Mouse (Mus musculus): ENCODE data around the gene Wrap53. TPM values are rescaled to one million over a fixed set of nuclear protein-coding genes. Genes with fewer than 3 reads are reported as not detected.
A peak's percentile ranks its signal among the peaks of the same experiment; 100 is the strongest.

Gene Wrap53
- polyA plus RNA-seq, 1 experiment = 8.2 TPM

DNA sequence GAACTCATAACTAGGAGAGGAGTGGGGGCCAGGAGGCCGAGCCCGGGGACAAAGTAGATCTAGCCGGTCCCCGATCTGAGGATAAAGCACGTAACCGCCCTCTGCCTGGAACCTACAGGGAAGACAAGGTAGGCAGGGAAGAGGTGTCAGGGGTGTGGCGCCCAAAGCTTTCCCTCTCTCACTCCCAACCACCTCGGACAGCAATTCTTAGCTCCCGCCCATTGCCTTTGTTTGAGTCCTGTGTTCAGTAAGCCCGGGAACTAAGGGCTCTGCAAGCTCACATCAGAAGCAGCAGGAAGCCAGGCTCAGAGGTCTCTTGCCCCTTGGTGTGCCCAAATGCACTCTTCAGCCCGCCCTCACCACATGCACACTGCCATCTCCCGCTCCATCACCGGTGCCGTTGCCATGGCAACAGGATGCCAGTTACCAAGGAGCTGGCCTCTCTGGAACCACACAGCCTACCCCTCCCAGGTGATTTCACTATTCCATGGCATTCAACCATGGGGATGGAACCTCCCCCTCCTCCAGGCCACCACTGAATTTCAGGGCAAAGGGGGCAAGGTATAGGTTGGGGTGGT lies 22.6 kb downstream of the Wrap53 start:
- peaks cover 19% of the 10 kb centered on the region for H3K4me1 ChIP-seq (ENCODE audit: control insufficient read depth, insufficient read depth, low read length)
- TF ChIP-seq CTCF (IDR thresholded peaks at IDR 0.05; ENCODE audit: low read depth, low read length) (no peak), POLR2A (IDR thresholded peaks at IDR 0.05; ENCODE audit: borderline replicate concordance, low read depth, low read length) (no peak)
- H3K4me3 ChIP-seq (ENCODE audit: insufficient read depth, low read length) = no peak overlapping the region
- H3K27ac ChIP-seq (ENCODE audit: insufficient read depth, low read depth, low read length) = no peak overlapping the region

DNA sequence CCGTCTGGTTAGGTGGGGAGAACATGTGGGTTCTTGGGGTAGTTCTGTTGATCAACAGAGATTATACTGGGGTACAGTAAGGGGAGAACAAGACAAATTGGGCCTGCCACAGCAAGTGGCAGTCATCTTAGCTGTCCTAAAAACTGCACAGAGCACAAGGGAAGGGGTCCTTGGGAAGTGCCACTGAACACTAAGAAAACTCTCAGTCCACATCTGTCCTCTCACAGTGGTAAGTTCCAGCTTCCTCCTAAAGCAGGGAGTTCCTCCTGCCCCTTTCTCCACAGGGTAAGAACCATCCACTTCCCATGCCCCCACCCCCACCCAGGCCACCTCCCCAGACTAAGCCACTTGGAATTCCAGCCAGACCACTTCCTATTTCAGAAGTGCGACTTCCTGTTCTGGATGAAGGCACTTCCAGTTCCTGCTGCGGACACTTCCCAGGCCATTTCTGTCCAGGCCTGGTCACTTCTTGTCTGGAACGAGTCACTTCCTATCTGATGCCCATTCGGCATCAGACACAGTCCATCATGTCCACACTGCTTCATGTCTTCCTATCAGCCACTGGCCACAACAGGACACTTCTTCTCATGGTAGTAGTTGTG lies 25.4 kb downstream of the Wrap53 start:
- H3K27ac ChIP-seq (ENCODE audit: insufficient read depth, low read depth, low read length) = peak overlapping the region; percentile 60
- TF ChIP-seq CTCF (IDR thresholded peaks at IDR 0.05; ENCODE audit: low read depth, low read length) (no peak), POLR2A (IDR thresholded peaks at IDR 0.05; ENCODE audit: borderline replicate concordance, low read depth, low read length) (no peak)
- peaks cover 19% of the 10 kb centered on the region for H3K4me1 ChIP-seq (ENCODE audit: control insufficient read depth, insufficient read depth, low read length)
- H3K4me3 ChIP-seq (ENCODE audit: insufficient read depth, low read length) = no peak overlapping the region

DNA sequence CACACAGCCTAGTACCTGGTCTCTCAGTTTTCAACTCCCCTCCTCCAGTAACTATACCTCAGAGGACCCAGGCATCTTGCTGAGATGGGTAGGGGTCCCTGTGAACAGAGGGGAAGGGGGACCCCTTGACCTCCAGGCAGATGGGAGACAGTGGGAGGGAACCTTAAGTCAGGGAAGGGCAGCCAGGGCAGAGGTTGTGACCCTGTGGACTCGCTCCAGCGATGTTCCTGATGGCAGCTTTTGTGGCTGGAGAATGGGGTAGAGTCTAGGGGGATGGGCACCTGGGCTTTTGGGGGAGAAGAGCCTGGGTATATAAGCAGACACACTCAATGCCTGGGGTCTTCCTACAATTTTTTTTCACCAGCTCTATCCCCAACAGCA lies 26.7 kb downstream of the Wrap53 start:
- no peak overlapping the region for H3K4me3 ChIP-seq (ENCODE audit: insufficient read depth, low read length)
- TF ChIP-seq CTCF (IDR thresholded peaks at IDR 0.05; ENCODE audit: low read depth, low read length) (no peak), POLR2A (IDR thresholded peaks at IDR 0.05; ENCODE audit: borderline replicate concordance, low read depth, low read length) (no peak)
- H3K27ac ChIP-seq (ENCODE audit: insufficient read depth, low read depth, low read length) = no peak overlapping the region
- peaks cover 12% of the 10 kb centered on the region for H3K4me1 ChIP-seq (ENCODE audit: control insufficient read depth, insufficient read depth, low read length)

DNA sequence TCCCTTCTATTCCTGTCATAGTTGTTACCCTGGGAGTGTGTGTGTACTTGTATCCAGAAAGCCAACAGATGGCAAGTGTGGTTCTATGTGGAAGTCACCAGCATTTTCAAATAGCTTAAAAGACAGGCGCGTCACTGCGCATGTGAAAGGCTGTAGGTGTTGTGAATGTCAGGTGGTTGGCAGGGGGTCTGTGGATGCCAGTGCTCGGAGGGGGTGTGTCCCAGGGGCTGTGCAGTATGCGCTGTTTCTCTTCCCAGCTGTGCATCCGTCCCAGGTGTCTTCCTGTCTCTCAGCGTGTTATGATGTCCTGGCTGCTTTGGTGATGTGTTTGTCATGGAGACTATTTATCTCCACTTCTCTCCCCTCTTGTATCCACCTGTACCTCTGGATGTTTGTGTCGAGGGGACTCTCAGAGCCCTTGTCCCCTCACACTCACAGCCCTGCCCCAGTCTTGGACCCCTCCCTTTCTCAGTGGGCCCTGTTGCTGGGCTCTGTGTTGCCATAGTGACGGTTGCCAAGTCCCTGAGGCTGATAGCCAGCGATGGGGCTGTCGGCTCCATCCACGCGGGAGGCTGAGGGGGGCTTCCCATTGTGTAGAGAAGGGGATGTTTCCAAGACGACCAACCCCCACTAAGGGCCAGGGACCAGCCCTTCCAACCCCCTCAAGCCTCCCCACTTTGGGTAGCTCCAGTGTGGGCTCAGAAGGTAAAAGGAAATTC lies 27.3 kb downstream of the Wrap53 start:
- peaks cover 12% of the 10 kb centered on the region for H3K4me1 ChIP-seq (ENCODE audit: control insufficient read depth, insufficient read depth, low read length)
- no peak overlapping the region for H3K27ac ChIP-seq (ENCODE audit: insufficient read depth, low read depth, low read length)
- H3K4me3 ChIP-seq (ENCODE audit: insufficient read depth, low read length) = no peak overlapping the region
- TF ChIP-seq POLR2A (IDR thresholded peaks at IDR 0.05; ENCODE audit: borderline replicate concordance, low read depth, low read length) (no peak), CTCF (IDR thresholded peaks at IDR 0.05; ENCODE audit: low read depth, low read length) (no peak)

DNA sequence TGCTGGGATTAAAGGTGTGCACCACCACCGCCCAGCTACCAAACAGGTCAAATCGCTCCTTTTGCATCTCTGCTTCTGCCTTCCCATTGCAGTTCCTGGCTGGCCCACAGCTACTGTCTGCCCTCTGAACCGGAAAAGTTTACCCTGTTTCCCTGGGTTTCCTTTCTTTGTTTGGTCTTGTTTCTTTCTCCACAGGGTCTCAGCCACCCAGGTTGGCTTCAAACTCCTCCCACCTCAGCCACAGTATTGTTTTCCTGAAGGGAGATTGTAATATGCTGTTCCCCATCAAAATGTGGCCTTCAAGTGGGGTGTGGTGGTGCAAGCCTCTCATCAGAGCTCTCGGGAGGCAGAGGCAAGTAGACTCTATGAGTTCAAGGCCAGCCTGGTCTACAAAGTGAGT lies 28.7 kb downstream of the Wrap53 start:
- no peak overlapping the region for H3K4me3 ChIP-seq (ENCODE audit: insufficient read depth, low read length)
- no peak for TF ChIP-seq CTCF (IDR thresholded peaks at IDR 0.05; ENCODE audit: low read depth, low read length)
- TF ChIP-seq POLR2A (IDR thresholded peaks at IDR 0.05; ENCODE audit: borderline replicate concordance, low read depth, low read length) = no peak
- peaks cover 15% of the 10 kb centered on the region for H3K4me1 ChIP-seq (ENCODE audit: control insufficient read depth, insufficient read depth, low read length)
- H3K27ac ChIP-seq (ENCODE audit: insufficient read depth, low read depth, low read length) = no peak overlapping the region

DNA sequence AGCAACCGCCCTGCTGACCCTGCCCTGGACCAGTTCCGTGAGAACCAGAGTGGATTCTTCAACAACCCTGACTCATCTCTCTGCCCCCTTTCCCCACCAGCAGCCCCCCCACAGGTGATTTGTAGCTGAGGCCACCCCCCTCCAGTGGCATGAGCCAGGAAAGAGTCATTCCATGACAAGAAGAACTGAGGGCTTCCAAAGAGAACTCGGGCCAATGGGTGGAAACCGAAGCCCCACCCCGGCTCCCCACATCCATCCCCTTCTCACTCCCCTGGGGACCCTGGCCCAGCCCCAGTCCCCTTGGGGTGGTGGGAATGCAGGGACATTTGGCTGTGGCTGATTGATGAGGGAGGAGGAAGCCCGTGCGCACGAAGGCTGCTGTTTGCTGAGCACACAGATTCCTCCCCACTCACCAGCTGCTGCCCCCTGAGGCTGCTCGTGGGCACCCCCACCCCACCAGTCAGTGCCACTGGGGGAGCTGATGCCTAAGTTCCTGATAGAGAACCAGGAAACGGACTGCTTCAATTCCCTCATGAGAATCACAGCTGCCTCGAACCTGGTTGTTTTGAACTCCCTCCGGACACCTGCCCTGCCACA lies 30.9 kb downstream of the Wrap53 start, which contains the start of gene Dnah2:
TSS of gene Dnah2 (minus strand) at position 51 of the 597 bp plus-strand sequence.
- Histone ChIP-seq H3K4me1 (ENCODE audit: control insufficient read depth, insufficient read depth, low read length) (peaks cover 11% of the 10 kb centered on the region), H3K27ac (ENCODE audit: insufficient read depth, low read depth, low read length) (no peak within 1 kb of the TSS), H3K4me3 (ENCODE audit: insufficient read depth, low read length) (no peak within 1 kb of the TSS)
- TF ChIP-seq POLR2A (IDR thresholded peaks at IDR 0.05; ENCODE audit: borderline replicate concordance, low read depth, low read length) (no peak), CTCF (IDR thresholded peaks at IDR 0.05; ENCODE audit: low read depth, low read length) (no peak)

DNA sequence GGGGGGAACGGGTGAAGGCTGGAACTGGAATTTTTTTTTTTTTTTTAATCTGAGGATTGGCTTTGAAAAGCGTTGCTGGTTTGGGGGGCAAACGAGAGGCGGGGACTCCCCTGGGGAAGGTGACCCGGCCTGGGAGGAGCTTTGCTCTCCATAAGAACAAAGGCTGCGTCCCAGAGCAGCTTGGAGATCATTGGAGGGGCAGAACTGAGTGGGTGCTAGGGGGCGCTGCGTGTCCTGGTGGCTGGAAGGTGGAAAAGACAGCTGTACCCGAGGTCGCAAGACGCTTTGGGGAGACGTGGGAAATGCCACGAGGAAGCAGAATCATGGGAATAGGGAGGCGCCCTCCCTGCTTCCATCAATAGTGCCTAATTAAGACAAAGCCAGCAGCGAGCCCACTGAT lies 33.0 kb downstream of the Wrap53 start:
- TF ChIP-seq CTCF (IDR thresholded peaks at IDR 0.05; ENCODE audit: low read depth, low read length) (peak; percentile 53), POLR2A (IDR thresholded peaks at IDR 0.05; ENCODE audit: borderline replicate concordance, low read depth, low read length) (no peak)
- H3K27ac ChIP-seq (ENCODE audit: insufficient read depth, low read depth, low read length) = no peak overlapping the region
- peaks cover 4% of the 10 kb centered on the region; the same call in 1 of the 2 replicates for H3K4me1 ChIP-seq (ENCODE audit: control insufficient read depth, insufficient read depth, low read length)
- peak overlapping the region; percentile 60 for H3K4me3 ChIP-seq (ENCODE audit: insufficient read depth, low read length)

DNA sequence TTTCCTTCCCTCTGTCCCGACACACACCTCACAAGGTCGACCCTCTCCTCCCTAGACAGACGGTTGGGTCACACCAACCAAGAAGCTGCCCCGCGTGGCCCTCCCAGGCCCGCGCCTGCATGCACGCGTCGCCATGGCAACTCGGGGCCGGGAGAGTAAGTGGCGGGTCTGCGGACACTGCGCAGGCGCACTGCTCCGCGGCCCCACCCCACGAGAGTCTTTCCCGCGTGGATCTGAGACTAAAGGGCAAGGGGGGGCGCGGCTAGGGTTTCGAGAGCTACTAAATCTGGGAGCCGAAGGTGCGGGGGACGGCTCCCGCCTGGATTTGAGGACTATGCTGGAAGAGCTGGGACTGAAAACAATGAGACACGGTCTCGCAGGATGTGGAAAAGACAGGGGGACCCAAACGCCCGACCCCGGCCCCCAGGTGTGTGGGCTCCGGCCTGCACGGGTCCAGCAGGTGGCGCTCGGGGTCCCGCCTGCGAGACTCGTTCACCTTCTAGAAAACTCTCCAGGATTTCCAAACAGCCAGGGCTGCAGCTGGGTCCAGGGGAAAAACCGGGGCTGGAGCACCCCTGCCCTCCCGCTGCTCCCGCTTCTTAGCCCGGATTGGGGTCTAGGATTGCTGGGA lies 33.5 kb downstream of the Wrap53 start:
- Histone ChIP-seq H3K27ac (ENCODE audit: insufficient read depth, low read depth, low read length) (no peak overlapping the region), H3K4me3 (ENCODE audit: insufficient read depth, low read length) (peak overlapping the region; percentile 60), H3K4me1 (ENCODE audit: control insufficient read depth, insufficient read depth, low read length) (peaks cover 4% of the 10 kb centered on the region; the same call in 1 of the 2 replicates)
- no peak for TF ChIP-seq POLR2A (IDR thresholded peaks at IDR 0.05; ENCODE audit: borderline replicate concordance, low read depth, low read length)
- TF ChIP-seq CTCF (IDR thresholded peaks at IDR 0.05; ENCODE audit: low read depth, low read length) = peak; percentile 76

DNA sequence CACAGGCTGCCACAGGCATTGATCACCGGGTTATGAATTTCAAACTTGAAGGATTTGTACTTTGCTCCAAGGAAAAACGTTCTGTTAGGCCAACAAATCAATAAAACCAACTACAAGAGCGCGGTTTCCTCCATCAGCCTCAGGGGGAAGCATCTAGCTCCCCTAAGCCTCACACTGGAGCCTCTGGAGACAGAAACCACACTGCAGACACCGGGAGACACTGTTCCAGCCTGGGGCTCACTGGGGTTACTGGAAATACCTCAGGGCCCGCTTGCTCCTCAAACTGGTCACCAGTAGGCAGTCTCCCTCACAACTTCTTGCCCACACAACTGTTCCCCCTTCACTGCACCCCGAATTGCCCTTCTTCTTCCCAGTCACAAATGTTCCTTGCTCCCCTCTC lies 34.1 kb downstream of the Wrap53 start:
- TF ChIP-seq POLR2A (IDR thresholded peaks at IDR 0.05; ENCODE audit: borderline replicate concordance, low read depth, low read length) (no peak), CTCF (IDR thresholded peaks at IDR 0.05; ENCODE audit: low read depth, low read length) (no peak)
- peaks cover 4% of the 10 kb centered on the region; the same call in 1 of the 2 replicates for H3K4me1 ChIP-seq (ENCODE audit: control insufficient read depth, insufficient read depth, low read length)
- H3K4me3 ChIP-seq (ENCODE audit: insufficient read depth, low read length) = peak overlapping the region; percentile 60
- no peak overlapping the region for H3K27ac ChIP-seq (ENCODE audit: insufficient read depth, low read depth, low read length)
